Mouse (Mus musculus) lung, embryonic 16.5 days (tissue): ENCODE measurements around the gene Hoxb4. TPM values are rescaled to one million over a fixed set of nuclear protein-coding genes. Genes with fewer than 3 reads are reported as not detected.
A peak's percentile ranks its signal among the peaks of the same experiment; 100 is the strongest.

Source experiments
- ATAC-seq: fragments of 200-750 bp; cut with Nextera tagmentation; 2 replicates; pipeline ENCODE4 v1.8.0; 2017; ENCODE audit warnings: low read depth, mild to moderate bottlenecking, moderate library complexity
- H3K27ac ChIP-seq: fragments of 300-500 bp; sonication (generic); 2 replicates; pipeline ENCODE4 v1.5.1; 2014; ENCODE audit warnings: mild to moderate bottlenecking, control low read depth, low read length
- H3K27me3 ChIP-seq: fragments of 300-500 bp; sonication (generic); 2 replicates; pipeline ENCODE4 v1.6.1; 2014; ENCODE audit warnings: low read depth, low read length, mixed read lengths; ENCODE audit not compliant: control insufficient read depth, insufficient read depth
- H3K36me3 ChIP-seq: fragments of 300-500 bp; sonication (generic); 2 replicates; pipeline ENCODE4 v1.6.1; 2014; ENCODE audit warnings: low read length; ENCODE audit not compliant: control insufficient read depth, insufficient read depth
- H3K4me1 ChIP-seq: fragments of 300-500 bp; sonication (generic); replicated peaks from 2 replicates; pipeline ENCODE4 v1.6.1; 2014; ENCODE audit warnings: low read length, mixed read lengths; ENCODE audit not compliant: control insufficient read depth, insufficient read depth
- H3K4me2 ChIP-seq: fragments of 300-500 bp; sonication (generic); 2 replicates; pipeline ENCODE4 v1.6.1; 2014; ENCODE audit warnings: low read depth, low read length, control low read depth
- H3K4me3 ChIP-seq: fragments of 300-500 bp; sonication (generic); 2 replicates; pipeline ENCODE4 v1.5.1; 2014; ENCODE audit warnings: mild to moderate bottlenecking, low read length, control low read depth
- H3K9ac ChIP-seq: fragments of 300-500 bp; sonication (generic); 2 replicates; pipeline ENCODE4 v1.6.1; 2014; ENCODE audit warnings: low read length, control low read depth
- H3K9me3 ChIP-seq: fragments of 300-500 bp; sonication (generic); 2 replicates; pipeline ENCODE4 v1.6.1; 2016; ENCODE audit warnings: low read length; ENCODE audit not compliant: control insufficient read depth
- WGBS: fragments of 180-500 bp; shearing (Covaris S2); extraction: QIAGEN DNeasy Blood & Tissue Kit; methylation state at CpG from one replicate; pipeline ENCODE4 v1.1.7; 2014; 5-methylcytosine and 5-hydroxymethylcytosine counted together
- polyA plus RNA-seq: library from polyadenylated mRNA; unstranded; fragments of >200 nt; fragmentation: Nextera tagmentation; extraction: Ambion mirVana; gene quantifications from 2 replicates; pipeline ENCODE4 v1.2.1, GENCODE M21; 2015

Gene Hoxb4
- polyA plus RNA-seq, 1 experiment from 2014 or later: 3.4 TPM

GRCm38 (mm10) chr11:96278324-96278723 is 39.7 kb upstream of the Hoxb4 start:
- H3K4me2 ChIP-seq: no peak overlapping the region
- peaks cover 87% of the 10 kb centered on the region for H3K27me3 ChIP-seq
- no peak overlapping the region for H3K9ac ChIP-seq
- no peak for ATAC-seq
- no peaks in the 10 kb centered on the region for H3K9me3 ChIP-seq
- peaks cover 4% of the 10 kb centered on the region; the same call in 1 of the 2 replicates for H3K4me1 ChIP-seq
- no peaks in the 10 kb centered on the region for H3K36me3 ChIP-seq
- no peak overlapping the region for H3K4me3 ChIP-seq
- no peak overlapping the region for H3K27ac ChIP-seq
- WGBS: 24% methylated on average over 14 of the region's 14 CpGs

- under 1% methylated on average over 9 of the region's 9 CpGs for WGBS
- Histone ChIP-seq H3K36me3 (no peaks in the 10 kb centered on the region), H3K4me3 (no peak overlapping the region), H3K4me1 (peaks cover 4% of the 10 kb centered on the region; the same call in 1 of the 2 replicates), H3K4me2 (no peak overlapping the region), H3K27me3 (peaks cover 85% of the 10 kb centered on the region), H3K9ac (no peak overlapping the region), H3K9me3 (no peaks in the 10 kb centered on the region), H3K27ac (no peak overlapping the region)
- ATAC-seq: peak; percentile 81
These were observed 39.3 kb upstream of the Hoxb4 start for GRCm38 (mm10) chr11:96278773-96279172.

GRCm38 (mm10) chr11:96279421-96280233 is 38.4 kb upstream of the Hoxb4 start:
- Histone ChIP-seq H3K36me3 (no peaks in the 10 kb centered on the region), H3K9me3 (no peaks in the 10 kb centered on the region), H3K9ac (no peak overlapping the region), H3K4me2 (no peak overlapping the region), H3K27ac (no peak overlapping the region), H3K4me3 (no peak overlapping the region), H3K27me3 (peaks cover 76% of the 10 kb centered on the region), H3K4me1 (peaks cover 4% of the 10 kb centered on the region; the same call in 1 of the 2 replicates)
- no peak for ATAC-seq
- WGBS: 5% methylated on average over 31 of the region's 31 CpGs

GRCm38 (mm10) chr11:96280399-96281378 is 37.4 kb upstream of the Hoxb4 start:
- no peak overlapping the region for H3K4me2 ChIP-seq
- no peak overlapping the region for H3K4me3 ChIP-seq
- no peak overlapping the region for H3K27ac ChIP-seq
- H3K36me3 ChIP-seq: no peaks in the 10 kb centered on the region
- H3K4me1 ChIP-seq: peaks cover 4% of the 10 kb centered on the region; the same call in 1 of the 2 replicates
- no peak for ATAC-seq
- peaks cover 68% of the 10 kb centered on the region for H3K27me3 ChIP-seq
- H3K9me3 ChIP-seq: no peaks in the 10 kb centered on the region
- WGBS: 24% methylated on average over 8 of the region's 8 CpGs
- no peak overlapping the region for H3K9ac ChIP-seq

GRCm38 (mm10) chr11:96281396-96281795 is 36.7 kb upstream of the Hoxb4 start:
- H3K27ac ChIP-seq: no peak overlapping the region
- ATAC-seq: no peak
- H3K36me3 ChIP-seq: no peaks in the 10 kb centered on the region
- H3K4me1 ChIP-seq: peaks cover 4% of the 10 kb centered on the region; the same call in 1 of the 2 replicates
- no peak overlapping the region for H3K9ac ChIP-seq
- WGBS: 12% methylated on average over 18 of the region's 18 CpGs
- peaks cover 67% of the 10 kb centered on the region for H3K27me3 ChIP-seq
- H3K4me2 ChIP-seq: no peak overlapping the region
- H3K4me3 ChIP-seq: no peak overlapping the region
- no peaks in the 10 kb centered on the region for H3K9me3 ChIP-seq

- Histone ChIP-seq H3K4me1 (peaks cover 4% of the 10 kb centered on the region; the same call in 1 of the 2 replicates), H3K27me3 (peaks cover 66% of the 10 kb centered on the region), H3K4me2 (peak within 1 kb of the TSS; percentile 76), H3K4me3 (peak within 1 kb of the TSS; percentile 51), H3K9ac (no peak within 1 kb of the TSS), H3K27ac (no peak within 1 kb of the TSS), H3K9me3 (no peaks in the 10 kb centered on the region), H3K36me3 (no peaks in the 10 kb centered on the region)
- 2% methylated on average over 27 of the region's 27 CpGs for WGBS
- ATAC-seq: no peak
These were observed 36.1 kb upstream of the Hoxb4 start, which contains the start of gene Hoxb8 for GRCm38 (mm10) chr11:96281855-96282570. TSS of gene Hoxb8 (plus strand) at chr11:96281905.

- H3K9me3 ChIP-seq: no peaks in the 10 kb centered on the region
- peak overlapping the region; percentile 51 for H3K4me3 ChIP-seq
- under 1% methylated on average over 49 of the region's 49 CpGs for WGBS
- H3K4me1 ChIP-seq: peaks cover 4% of the 10 kb centered on the region; the same call in 1 of the 2 replicates
- H3K9ac ChIP-seq: peak overlapping the region; percentile 45; the same call in 1 of the 2 replicates
- H3K4me2 ChIP-seq: peak overlapping the region; percentile 76
- peaks cover 67% of the 10 kb centered on the region for H3K27me3 ChIP-seq
- no peak overlapping the region for H3K27ac ChIP-seq
- ATAC-seq: no peak
- H3K36me3 ChIP-seq: no peaks in the 10 kb centered on the region
These were observed 35.2 kb upstream of the Hoxb4 start for GRCm38 (mm10) chr11:96282795-96283430.

- Histone ChIP-seq H3K4me2 (peak overlapping the region; percentile 76), H3K4me3 (peak overlapping the region; percentile 51), H3K27me3 (peaks cover 70% of the 10 kb centered on the region), H3K27ac (peak overlapping the region; percentile 82), H3K9me3 (no peaks in the 10 kb centered on the region), H3K36me3 (no peaks in the 10 kb centered on the region), H3K4me1 (peaks cover 4% of the 10 kb centered on the region; the same call in 1 of the 2 replicates), H3K9ac (peak overlapping the region; percentile 67)
- peak; percentile 64 for ATAC-seq
- WGBS: under 1% methylated on average over 46 of the region's 49 CpGs
These were observed 33.9 kb upstream of the Hoxb4 start for GRCm38 (mm10) chr11:96284041-96284749.
